Mouse (Mus musculus) G1E (cell line): Measurements from ENCODE around the gene Tbx21. TPM values are rescaled to one million over a fixed set of nuclear protein-coding genes. Genes with fewer than 3 reads are reported as not detected.

Experiments
- ATAC-seq: 2 replicates; pipeline ENCODE4 v1.8.0; 2016; ENCODE audit warnings: mild to moderate bottlenecking; ENCODE audit not compliant: insufficient number of reproducible peaks, poor library complexity, low FRiP score, severe bottlenecking; ENCODE audit errors: extremely low read depth
- DNase-seq: peaks from one replicate; pipeline ENCODE4 v3.0.0; 2012; ENCODE audit warnings: low spot score
- H3K27me3 ChIP-seq: 2 replicates; pipeline ENCODE4 v1.6.1; 2012; ENCODE audit warnings: mild to moderate bottlenecking, low read length, inconsistent platforms; ENCODE audit not compliant: insufficient read depth
- H3K36me3 ChIP-seq: replicated peaks from 2 replicates; pipeline ENCODE3; 2012; ENCODE audit warnings: mild to moderate bottlenecking, inconsistent platforms
- H3K4me1 ChIP-seq: 2 replicates; pipeline ENCODE4 v1.6.1; 2012; ENCODE audit warnings: low read depth, low read length, inconsistent platforms, mixed read lengths; ENCODE audit not compliant: insufficient read depth
- H3K4me3 ChIP-seq: 2 replicates; pipeline ENCODE4 v1.5.1; 2012; ENCODE audit warnings: low read depth, mild to moderate bottlenecking, inconsistent platforms, low read length, moderate library complexity, mixed read lengths
- H3K9me3 ChIP-seq: replicated peaks from 2 replicates; pipeline ENCODE4 v1.6.1; 2012; ENCODE audit warnings: inconsistent platforms
- CTCF ChIP-seq: IDR thresholded peaks from 2 replicates; pipeline ENCODE4 v1.5.1; 2012; ENCODE audit warnings: low read depth, low read length, inconsistent platforms, mixed read lengths
- GATA1 ChIP-seq: IDR thresholded peaks from 2 replicates; pipeline ENCODE4 v1.6.1; 2012; ENCODE audit warnings: borderline replicate concordance, low read length, inconsistent platforms, mixed read lengths
- GATA2 ChIP-seq: IDR thresholded peaks from 2 replicates; pipeline ENCODE4 v1.6.1; 2012; ENCODE audit warnings: low read depth, low read length, inconsistent platforms, borderline replicate concordance
- POLR2AphosphoS5 ChIP-seq: IDR thresholded peaks from 2 replicates; pipeline ENCODE4 v1.6.1; 2012; ENCODE audit warnings: low read depth, low read length, inconsistent platforms; ENCODE audit not compliant: insufficient replicate concordance
- TAL1 ChIP-seq: conservative IDR thresholded peaks from 2 replicates; pipeline ENCODE4 v1.6.1; 2012; ENCODE audit warnings: low read depth, low read length, inconsistent platforms, mixed read lengths
- polyA plus RNA-seq: library from polyadenylated mRNA; stranded (reverse); fragments of >175 nt; gene quantifications from 2 replicates; pipeline ENCODE4 v1.2.3, GENCODE M21; 2012
- total RNA-seq, 2 experiments: library from RNA; stranded (forward) in 1 of 2; stranded (reverse) in 1 of 2; fragments of 200-1000 nt in 1 of 2; fragments of >200 nt in 1 of 2; fragmentation: Nextera tagmentation in 1 of 2; gene quantifications; 2 replicates each; pipeline ENCODE4 v1.2.3; 2014 to 2017

Tbx21 gene
- total and polyA plus RNA-seq, 3 experiments: not detected

DNA sequence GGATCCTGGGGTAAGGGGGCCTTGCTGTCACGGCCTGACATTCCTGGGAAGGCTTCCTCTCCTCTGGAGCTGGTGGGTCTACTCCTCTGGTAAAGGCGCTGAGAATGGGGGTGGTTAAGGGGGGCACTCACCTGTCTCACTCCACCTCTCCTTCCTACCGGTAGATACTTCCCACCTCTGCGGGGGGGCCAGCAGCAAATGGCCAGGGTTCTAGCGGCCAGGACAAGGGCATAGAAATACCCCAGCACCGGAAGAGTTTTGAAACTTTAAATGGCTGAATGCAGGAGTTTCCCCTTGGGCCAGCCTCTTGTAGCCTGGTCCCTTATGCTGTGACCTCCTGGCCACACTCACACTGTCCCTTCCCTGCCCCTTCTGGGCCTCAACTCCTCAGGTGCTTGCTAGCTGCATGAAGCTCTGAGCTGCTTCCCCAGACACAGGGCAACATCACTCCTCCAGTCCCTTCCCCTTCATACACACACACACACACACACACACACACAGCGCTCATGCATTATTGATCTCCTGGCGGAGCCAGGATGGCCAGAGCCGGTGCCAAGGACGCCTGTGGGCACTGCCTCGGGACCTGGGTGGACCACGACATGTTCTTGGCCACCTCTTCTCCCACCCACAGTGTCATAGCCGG is 64.1 kb downstream of the Tbx21 start:
- DNase-seq (peak; percentile 50), ATAC-seq (no peak)
- H3K4me3 ChIP-seq: peak overlapping the region; percentile 89
- no peaks in the 10 kb centered on the region for H3K27me3 ChIP-seq
- H3K4me1 ChIP-seq: peaks cover 41% of the 10 kb centered on the region
- H3K36me3 ChIP-seq: peaks cover 74% of the 10 kb centered on the region
- TF ChIP-seq POLR2AphosphoS5 (no peak), GATA1 (no peak)
- H3K9me3 ChIP-seq: no peaks in the 10 kb centered on the region

DNA sequence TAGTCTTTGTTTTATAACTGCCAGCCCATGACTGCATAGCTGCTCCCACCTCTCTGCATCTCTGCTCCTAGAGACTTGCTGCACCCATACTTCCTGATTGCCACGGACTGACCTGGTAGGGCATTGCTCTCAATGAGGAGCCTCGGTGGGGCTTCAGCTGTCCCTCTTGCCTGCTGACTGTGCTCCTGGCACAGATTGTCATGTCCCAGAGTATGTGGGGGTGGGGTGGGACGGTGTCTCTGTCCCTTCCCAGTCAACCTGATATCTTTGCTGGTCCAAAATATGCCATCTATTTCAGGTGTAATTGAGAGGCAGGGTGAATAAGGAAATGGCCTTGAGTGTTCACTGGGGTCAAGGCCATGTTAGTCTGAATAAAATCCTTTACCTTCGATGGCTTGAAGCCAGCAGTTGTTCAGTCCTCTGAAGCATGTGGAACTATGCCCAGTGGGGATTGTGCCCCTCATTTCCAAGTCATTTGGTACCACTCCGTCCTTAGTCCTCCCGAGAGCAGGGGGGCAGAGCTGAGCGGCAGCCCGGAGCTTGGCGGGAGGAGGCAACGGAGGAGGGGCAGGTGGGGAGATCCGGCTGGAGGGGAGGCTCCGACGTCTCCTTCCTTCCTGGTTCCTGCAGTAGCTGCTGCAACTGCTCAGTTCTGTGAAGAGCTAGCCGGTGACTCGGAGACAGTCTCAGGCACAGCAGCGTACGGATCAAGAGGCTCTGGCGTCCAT is 64.8 kb downstream of the Tbx21 start, which contains the start of gene Osbpl7:
Gene Osbpl7 (plus strand): TSS at position 413 of the 728 bp plus-strand sequence.
- H3K9me3 ChIP-seq: no peaks in the 10 kb centered on the region
- H3K36me3 ChIP-seq: peaks cover 74% of the 10 kb centered on the region
- DNase-seq: peak; percentile 88
- peak within 1 kb of the TSS; percentile 89 for H3K4me3 ChIP-seq
- ATAC-seq: peak; percentile 71
- no peak for TF ChIP-seq GATA2
- TF ChIP-seq TAL1: no peak
- TF ChIP-seq GATA1: no peak
- TF ChIP-seq CTCF: no peak
- no peak for TF ChIP-seq POLR2AphosphoS5
- peaks cover 41% of the 10 kb centered on the region for H3K4me1 ChIP-seq
- no peaks in the 10 kb centered on the region for H3K27me3 ChIP-seq

DNA sequence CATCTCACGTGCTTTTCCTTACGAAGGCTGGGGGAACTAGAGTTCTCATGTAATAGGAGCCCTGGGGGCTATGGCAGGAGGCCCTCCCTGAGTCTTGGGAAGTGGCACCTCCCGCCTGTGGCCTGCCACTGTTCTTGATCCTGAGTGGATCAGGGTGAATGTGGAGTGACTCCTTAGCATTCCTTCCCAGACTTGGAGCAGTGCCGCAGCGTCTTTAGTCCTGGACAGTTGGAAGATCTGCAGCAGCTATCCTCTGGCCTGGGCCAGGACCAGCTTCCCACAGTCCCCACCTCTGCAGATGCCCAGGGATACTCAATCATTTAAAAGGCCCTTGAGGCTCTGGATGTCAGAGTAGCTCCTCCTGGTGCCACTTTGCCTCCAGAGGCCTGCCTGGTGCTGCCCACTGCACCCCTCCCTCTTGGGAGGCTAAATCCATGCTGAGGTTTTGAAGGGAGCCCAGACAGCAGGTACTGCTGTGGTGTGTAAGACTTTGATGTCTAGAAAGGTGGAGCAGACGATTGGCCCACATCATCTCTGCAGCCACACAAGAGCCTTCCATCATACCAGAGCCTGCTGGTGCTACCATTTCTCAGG is 65.5 kb downstream of the Tbx21 start:
- no peak for ATAC-seq
- TF ChIP-seq GATA1 (no peak), CTCF (no peak), TAL1 (no peak), GATA2 (no peak), POLR2AphosphoS5 (no peak)
- Histone ChIP-seq H3K9me3 (no peaks in the 10 kb centered on the region), H3K4me3 (no peak overlapping the region), H3K36me3 (peaks cover 74% of the 10 kb centered on the region), H3K4me1 (peaks cover 43% of the 10 kb centered on the region), H3K27me3 (no peaks in the 10 kb centered on the region)
- DNase-seq: no peak

DNA sequence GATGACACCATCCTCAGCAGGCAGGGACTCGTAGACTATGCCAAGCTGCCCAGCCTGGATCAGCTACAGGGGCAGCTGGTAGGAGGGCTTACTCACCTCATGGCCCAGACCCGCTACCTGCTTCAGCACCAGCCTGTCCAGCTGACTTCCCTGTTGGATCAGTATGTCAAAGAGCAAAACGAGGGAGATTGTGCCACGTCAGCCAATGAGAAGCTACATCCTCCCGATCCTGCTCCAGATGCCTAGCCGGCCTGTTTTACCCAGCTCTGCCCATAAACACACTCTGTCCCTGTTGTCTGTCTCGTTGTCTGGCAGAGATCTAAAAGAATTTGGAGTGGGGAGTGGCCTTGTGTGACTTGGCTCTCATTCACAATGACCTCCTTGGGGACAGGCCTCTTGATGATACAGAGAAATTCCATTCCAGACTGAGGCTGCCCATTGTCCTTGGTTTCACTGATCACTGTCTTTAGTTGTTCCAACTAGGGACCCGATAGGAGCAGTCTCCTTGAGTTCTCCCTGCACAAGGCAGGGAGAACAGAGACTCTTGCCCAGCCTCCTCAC is 67.0 kb downstream of the Tbx21 start:
- no peak for TF ChIP-seq POLR2AphosphoS5
- no peak for TF ChIP-seq GATA1
- no peak for TF ChIP-seq CTCF
- TF ChIP-seq TAL1: no peak
- no peak for TF ChIP-seq GATA2

More for the DNA sequence above, 67.0 kb downstream of the Tbx21 start:
- H3K4me3 ChIP-seq: no peak overlapping the region
- H3K36me3 ChIP-seq: peaks cover 76% of the 10 kb centered on the region
- ATAC-seq: no peak
- H3K27me3 ChIP-seq: no peaks in the 10 kb centered on the region
- no peak for DNase-seq
- H3K4me1 ChIP-seq: peaks cover 51% of the 10 kb centered on the region
- no peaks in the 10 kb centered on the region for H3K9me3 ChIP-seq

Other genes starting within 250 kb of the Tbx21 start
- 30.6 and 31.7 TPM in 2 replicates for gene Cdk5rap3, start 198.8 kb downstream of the Tbx21 start, total RNA-seq (2014; fragmentation: Nextera tagmentation)
- gene Cdk5rap3, start 198.8 kb downstream of the Tbx21 start, total RNA-seq (2017): 51.3 and 59.3 TPM in 2 replicates
- gene Cdk5rap3, start 198.8 kb downstream of the Tbx21 start, polyA plus RNA-seq: 63.6 TPM in 2 replicates
- gene Prr15l, start 187.2 kb downstream of the Tbx21 start, total RNA-seq (2014; fragmentation: Nextera tagmentation): not detected in 2 replicates
- gene Prr15l, start 187.2 kb downstream of the Tbx21 start, total RNA-seq (2017): 0.05 and 0.17 TPM in 2 replicates
- gene Prr15l, start 187.2 kb downstream of the Tbx21 start, polyA plus RNA-seq: 0.11 and 0.17 TPM in 2 replicates
- 119 and 123 TPM in 2 replicates for gene Pnpo, start 171.3 kb downstream of the Tbx21 start, total RNA-seq (2014; fragmentation: Nextera tagmentation)
- 298 and 340 TPM in 2 replicates for gene Pnpo, start 171.3 kb downstream of the Tbx21 start, total RNA-seq (2017)
- gene Pnpo, start 171.3 kb downstream of the Tbx21 start, polyA plus RNA-seq: 64.1 and 97.1 TPM in 2 replicates
- 27.9 and 32.3 TPM in 2 replicates for gene Sp2, start 132.4 kb downstream of the Tbx21 start, total RNA-seq (2014; fragmentation: Nextera tagmentation)
- gene Sp2, start 132.4 kb downstream of the Tbx21 start, total RNA-seq (2017): 0.99 and 1.6 TPM in 2 replicates
- 46.6 and 54.6 TPM in 2 replicates for gene Sp2, start 132.4 kb downstream of the Tbx21 start, polyA plus RNA-seq
- not detected in 2 replicates for gene Sp6, start 101.9 kb downstream of the Tbx21 start, total RNA-seq (2014; fragmentation: Nextera tagmentation)
- 0.05 and 0.12 TPM in 2 replicates for gene Sp6, start 101.9 kb downstream of the Tbx21 start, total RNA-seq (2017)
- 0.01 TPM in 1 of 2 replicates, not detected in the other for gene Sp6, start 101.9 kb downstream of the Tbx21 start, polyA plus RNA-seq
- gene Scrn2, start 85.4 kb downstream of the Tbx21 start, total RNA-seq (2014; fragmentation: Nextera tagmentation): 1.2 and 5.3 TPM in 2 replicates
- gene Scrn2, start 85.4 kb downstream of the Tbx21 start, total RNA-seq (2017): 9.6 and 10.5 TPM in 2 replicates
- 12.7 and 14.5 TPM in 2 replicates for gene Scrn2, start 85.4 kb downstream of the Tbx21 start, polyA plus RNA-seq
- 0.60 TPM in 1 of 2 replicates, not detected in the other for gene Lrrc46, start 73.9 kb downstream of the Tbx21 start, total RNA-seq (2014; fragmentation: Nextera tagmentation)
- gene Lrrc46, start 73.9 kb downstream of the Tbx21 start, total RNA-seq (2017): 0.44 and 0.52 TPM in 2 replicates
- 0.07 and 0.20 TPM in 2 replicates for gene Lrrc46, start 73.9 kb downstream of the Tbx21 start, polyA plus RNA-seq
- gene Mrpl10, start 73.8 kb downstream of the Tbx21 start, total RNA-seq (2014; fragmentation: Nextera tagmentation): 34.2 and 37.8 TPM in 2 replicates
- 36.2 and 36.5 TPM in 2 replicates for gene Mrpl10, start 73.8 kb downstream of the Tbx21 start, total RNA-seq (2017)
- gene Mrpl10, start 73.8 kb downstream of the Tbx21 start, polyA plus RNA-seq: 69.8 and 71.4 TPM in 2 replicates
- 15.7 and 40.7 TPM in 2 replicates for gene Osbpl7, start 64.7 kb downstream of the Tbx21 start, total RNA-seq (2014; fragmentation: Nextera tagmentation)
- 8.8 and 9.7 TPM in 2 replicates for gene Osbpl7, start 64.7 kb downstream of the Tbx21 start, total RNA-seq (2017)
- 22.0 and 29.7 TPM in 2 replicates for gene Osbpl7, start 64.7 kb downstream of the Tbx21 start, polyA plus RNA-seq
- gene Tbkbp1, start 36.2 kb upstream of the Tbx21 start, total RNA-seq (2014; fragmentation: Nextera tagmentation): not detected in 2 replicates
- gene Tbkbp1, start 36.2 kb upstream of the Tbx21 start, total RNA-seq (2017): 0.05 and 0.06 TPM in 2 replicates
- gene Tbkbp1, start 36.2 kb upstream of the Tbx21 start, polyA plus RNA-seq: 0.29 and 0.34 TPM in 2 replicates
- 328 and 346 TPM in 2 replicates for gene Kpnb1, start 72.5 kb upstream of the Tbx21 start, total RNA-seq (2014; fragmentation: Nextera tagmentation)
- 265 and 286 TPM in 2 replicates for gene Kpnb1, start 72.5 kb upstream of the Tbx21 start, total RNA-seq (2017)
- 50.5 and 51.3 TPM in 2 replicates for gene Kpnb1, start 72.5 kb upstream of the Tbx21 start, polyA plus RNA-seq
- gene Npepps, start 165.3 kb upstream of the Tbx21 start, total RNA-seq (2014; fragmentation: Nextera tagmentation): 81.3 and 87.9 TPM in 2 replicates
- 50.2 and 53.6 TPM in 2 replicates for gene Npepps, start 165.3 kb upstream of the Tbx21 start, total RNA-seq (2017)
- gene Npepps, start 165.3 kb upstream of the Tbx21 start, polyA plus RNA-seq: 23.5 and 35.8 TPM in 2 replicates
- gene Mrpl45, start 200.4 kb upstream of the Tbx21 start, total RNA-seq (2014; fragmentation: Nextera tagmentation): 77.5 and 85.1 TPM in 2 replicates
- 46.3 and 46.8 TPM in 2 replicates for gene Mrpl45, start 200.4 kb upstream of the Tbx21 start, total RNA-seq (2017)
- 8.3 and 13.1 TPM in 2 replicates for gene Mrpl45, start 200.4 kb upstream of the Tbx21 start, polyA plus RNA-seq
- gene Gpr179, start 236.7 kb upstream of the Tbx21 start, total RNA-seq (2014; fragmentation: Nextera tagmentation): not detected in 2 replicates
- 0.06 and 0.11 TPM in 2 replicates for gene Gpr179, start 236.7 kb upstream of the Tbx21 start, total RNA-seq (2017)
- gene Gpr179, start 236.7 kb upstream of the Tbx21 start, polyA plus RNA-seq: 0.01 and 0.02 TPM in 2 replicates
- gene Socs7, start 247.2 kb upstream of the Tbx21 start, total RNA-seq (2014; fragmentation: Nextera tagmentation): 14.9 and 49.0 TPM in 2 replicates
- 11.3 and 15.4 TPM in 2 replicates for gene Socs7, start 247.2 kb upstream of the Tbx21 start, total RNA-seq (2017)
- 5.2 and 6.0 TPM in 2 replicates for gene Socs7, start 247.2 kb upstream of the Tbx21 start, polyA plus RNA-seq